Mouse (Mus musculus) kidney, adult 2 months (tissue): ENCODE measurements around the gene Wtap.

ENCODE experiments used
- CTCF ChIP-seq: fragments of 200-500 bp; conservative IDR thresholded peaks from 2 replicates; pipeline ENCODE4 v1.5.1; 2011; ENCODE audit warnings: low read depth, mild to moderate bottlenecking, control low read depth, low read length, moderate library complexity, mixed read lengths; ENCODE audit not compliant: insufficient read depth, insufficient read length
- POLR2A ChIP-seq: fragments of 200-500 bp; IDR thresholded peaks from one replicate; pipeline ENCODE4 v1.6.1; 2011; ENCODE audit warnings: low read depth, low read length, control low read depth

DNA sequence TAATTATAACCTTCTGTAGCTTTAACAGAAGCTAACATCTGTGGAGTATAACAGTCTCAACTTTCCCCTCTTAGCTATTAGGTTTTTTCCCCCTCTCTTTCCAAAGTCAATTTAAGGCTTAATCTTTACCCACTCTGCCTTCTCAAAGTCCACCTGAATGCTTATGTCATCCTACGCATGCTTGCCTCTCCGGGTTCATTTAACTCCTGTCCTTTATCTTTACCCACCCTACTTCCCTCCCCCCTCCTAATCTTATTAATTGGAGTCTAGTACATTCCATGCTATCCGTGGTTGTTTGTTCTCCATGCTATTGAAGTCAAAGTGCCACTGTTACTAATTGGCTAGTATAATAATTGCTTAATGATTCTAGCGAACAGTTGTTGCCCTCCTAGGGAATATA, 58.2 kb downstream of the Wtap start:
- TF ChIP-seq CTCF: no peak
- no peak for TF ChIP-seq POLR2A
